Mouse (Mus musculus): ENCODE results near the gene Lsm4. TPM values are rescaled to one million over a fixed set of nuclear protein-coding genes. Genes with fewer than 3 reads are reported as not detected.

Gene Lsm4
- total and polyA plus RNA-seq, 3 experiments, result 143 to 240 (median 168) TPM

DNA sequence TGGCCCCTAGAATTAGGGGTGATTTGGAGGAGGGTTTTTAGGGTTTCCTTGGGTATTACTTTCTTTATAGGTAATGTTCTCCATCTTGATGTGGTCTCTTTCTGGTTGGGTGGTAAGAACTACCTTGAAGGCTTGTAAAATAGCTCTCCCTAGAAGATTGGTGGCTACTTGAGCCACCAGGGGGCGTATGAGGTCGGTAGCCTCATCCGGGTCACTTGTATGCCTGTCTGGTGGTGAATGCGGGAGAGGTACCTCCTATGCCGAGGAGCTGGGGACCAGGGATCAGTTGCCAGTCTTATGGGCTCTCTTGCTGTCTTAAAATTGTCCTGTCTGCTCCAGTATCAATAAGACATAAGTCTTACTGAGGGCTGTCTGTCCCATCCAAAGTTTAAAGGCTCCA is 47.9 kb upstream of the Lsm4 start:
- peaks cover 0 to 4% of the 10 kb centered on the region in 2 experiments for H3K36me3 ChIP-seq (replicated peaks in 1 of 2; ENCODE audit: control insufficient read depth in 1 of 2, insufficient read depth in 1 of 2, low read length in 1 of 2)
- no peak overlapping the region for H3K9ac ChIP-seq (ENCODE audit: insufficient read depth, low read depth)
- H3K4me3 ChIP-seq (replicated peaks in 1 of 3; ENCODE audit: low read depth in 2 of 3, low read length in 2 of 3, poor library complexity in 1 of 3), result no peak overlapping the region
- H3K79me2 ChIP-seq (replicated peaks; ENCODE audit: control insufficient read depth, extremely low read depth, insufficient read depth, poor library complexity, severe bottlenecking), result no peaks in the 10 kb centered on the region
- TF ChIP-seq PAX5 (IDR thresholded peaks at IDR 0.05; ENCODE audit: low read length) (no peak), SMC3 (IDR thresholded peaks at IDR 0.05; ENCODE audit: low read depth, low read length) (peak; percentile 44), RAD21 (IDR thresholded peaks at IDR 0.05; ENCODE audit: low read depth, low read length) (peak; percentile 5; the same call in 1 of the 2 replicates), CTCF (conservative IDR thresholded peaks at IDR 0.05 in 1 of 2, IDR thresholded peaks at IDR 0.05 in 1 of 2; ENCODE audit: low read depth in 2 of 2, low read length in 2 of 2) (peak in 1 of 2 experiments; percentile 53; a peak in 2 of 4 replicates), ELF1 (IDR thresholded peaks at IDR 0.05; ENCODE audit: low read depth, low read length) (no peak), POLR2A (IDR thresholded peaks at IDR 0.05; ENCODE audit: low read depth, low read length) (no peak)
- in situ Hi-C loops (cut with MboI; ENCODE audit: low pct_ligation_motif_present, low pct_unique_long_range_greater_than_20kb, low sequenced_read_pairs) (no loop called here), dilution Hi-C loops (cut with MboI; ENCODE audit: extremely low pct_ligation_motif_present, extremely low pct_unique_long_range_greater_than_20kb, low sequenced_read_pairs) (no loop called here)
- peaks cover 2 to 22% of the 10 kb centered on the region in 2 experiments for H3K4me1 ChIP-seq (ENCODE audit: control insufficient read depth in 1 of 2, insufficient read depth in 2 of 2)
- H3K27ac ChIP-seq (ENCODE audit: insufficient read depth, low read depth), result no peak overlapping the region
- DNase-seq (ENCODE audit: extremely low read depth), result no peak
- H3K4me2 ChIP-seq (ENCODE audit: insufficient read depth, low read depth, poor library complexity, severe bottlenecking), result no peak overlapping the region
- peaks cover 8% of the 10 kb centered on the region for H3K9me3 ChIP-seq (replicated peaks; ENCODE audit: low read length)
- no peaks in the 10 kb centered on the region for H3K27me3 ChIP-seq (replicated peaks)

DNA sequence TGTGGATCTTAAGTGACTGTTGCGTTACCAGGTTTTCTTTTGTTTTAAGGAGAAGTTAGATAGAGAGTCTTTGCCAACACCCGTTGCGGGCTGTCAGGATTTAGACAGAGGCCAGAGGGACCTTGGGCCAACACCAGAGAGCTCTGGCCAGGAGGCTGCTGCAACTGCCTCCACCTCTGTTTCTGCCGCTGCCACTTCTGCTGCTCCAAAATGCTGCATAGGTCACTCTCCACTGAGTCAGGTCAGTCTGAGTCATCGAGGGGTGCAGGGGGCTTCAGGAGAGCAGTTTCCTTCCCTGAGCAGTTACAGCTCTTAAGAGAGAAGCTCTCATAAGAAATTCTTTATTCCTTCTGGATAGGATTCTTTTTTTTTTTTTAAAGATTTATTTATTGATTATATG is 46.0 kb upstream of the Lsm4 start:
- no peak for DNase-seq (ENCODE audit: extremely low read depth)
- Histone ChIP-seq H3K9ac (ENCODE audit: insufficient read depth, low read depth) (no peak overlapping the region), H3K27me3 (replicated peaks) (no peaks in the 10 kb centered on the region), H3K4me1 (ENCODE audit: control insufficient read depth in 1 of 2, insufficient read depth in 2 of 2) (peaks cover 3 to 35% of the 10 kb centered on the region in 2 experiments), H3K4me3 (replicated peaks in 1 of 3; ENCODE audit: low read depth in 2 of 3, low read length in 2 of 3, poor library complexity in 1 of 3) (no peak overlapping the region), H3K36me3 (replicated peaks in 1 of 2; ENCODE audit: control insufficient read depth in 1 of 2, insufficient read depth in 1 of 2, low read length in 1 of 2) (no peaks in the 10 kb centered on the region), H3K4me2 (ENCODE audit: insufficient read depth, low read depth, poor library complexity, severe bottlenecking) (no peak overlapping the region), H3K9me3 (replicated peaks; ENCODE audit: low read length) (peaks cover 10% of the 10 kb centered on the region), H3K79me2 (replicated peaks; ENCODE audit: control insufficient read depth, extremely low read depth, insufficient read depth, poor library complexity, severe bottlenecking) (no peaks in the 10 kb centered on the region), H3K27ac (ENCODE audit: insufficient read depth, low read depth) (no peak overlapping the region)
- dilution Hi-C loops (cut with MboI; ENCODE audit: extremely low pct_ligation_motif_present, extremely low pct_unique_long_range_greater_than_20kb, low sequenced_read_pairs), result no loop called here
- TF ChIP-seq ZC3H11A (IDR thresholded peaks at IDR 0.05; ENCODE audit: low read depth, low read length), result no peak
- TF ChIP-seq E2F4 (IDR thresholded peaks at IDR 0.05; ENCODE audit: insufficient replicate concordance, low read depth, low read length), result no peak
- TF ChIP-seq RAD21 (IDR thresholded peaks at IDR 0.05; ENCODE audit: low read depth, low read length), result no peak
- TF ChIP-seq MAX (IDR thresholded peaks at IDR 0.05; ENCODE audit: low read length), result no peak
- TF ChIP-seq POLR2A (IDR thresholded peaks at IDR 0.05; ENCODE audit: low read depth, low read length), result no peak
- no peak for TF ChIP-seq ELF1 (IDR thresholded peaks at IDR 0.05; ENCODE audit: low read depth, low read length)
- no peak for TF ChIP-seq NELFE (IDR thresholded peaks at IDR 0.05; ENCODE audit: low read depth, low read length)
- TF ChIP-seq BHLHE40 (IDR thresholded peaks at IDR 0.05; ENCODE audit: low read depth, low read length), result no peak
- no peak for TF ChIP-seq CTCF (conservative IDR thresholded peaks at IDR 0.05 in 1 of 2, IDR thresholded peaks at IDR 0.05 in 1 of 2; ENCODE audit: low read depth in 2 of 2, low read length in 2 of 2)
- no peak for TF ChIP-seq MEF2A (IDR thresholded peaks at IDR 0.05; ENCODE audit: borderline replicate concordance, low read depth, low read length)
- no peak for TF ChIP-seq ZMIZ1 (IDR thresholded peaks at IDR 0.05; ENCODE audit: low read depth, low read length)
- TF ChIP-seq JUND (conservative IDR thresholded peaks at IDR 0.05; ENCODE audit: low read depth, low read length), result no peak
- TF ChIP-seq JUN (IDR thresholded peaks at IDR 0.05; ENCODE audit: insufficient read depth, low read depth, low read length), result no peak
- no peak for TF ChIP-seq USF2 (conservative IDR thresholded peaks at IDR 0.05; ENCODE audit: low read depth, low read length)
- TF ChIP-seq UBTF (IDR thresholded peaks at IDR 0.05; ENCODE audit: low read depth, low read length), result no peak
- TF ChIP-seq POLR2AphosphoS2 (IDR thresholded peaks at IDR 0.05; ENCODE audit: low read depth, low read length), result no peak
- in situ Hi-C loops (cut with MboI; ENCODE audit: low pct_ligation_motif_present, low pct_unique_long_range_greater_than_20kb, low sequenced_read_pairs), result no loop called here
